In genomic region chr5:143624449-143624848, GRCm38 (mm10) we compare ENCODE assay signal across 13 mouse cellular contexts. TPM values are rescaled to one million over a fixed set of nuclear protein-coding genes. Genes with fewer than 3 reads are reported as not detected.
A peak's percentile ranks its signal among the peaks of the same experiment; 100 is the strongest.
DNase-seq lines count a peak whose midpoint lies in the region; ATAC-seq and TF ChIP-seq lines count a peak whose summit lies in the region.
"Had no signal": no experiment of that assay in that cellular context is flagged by ENCODE, and none has a peak within 500 bp of the region (broad histone marks: within the 10 kb centered on the region; RNA-seq: fewer than 3 reads in every experiment).

No protein-coding gene starts in this region.

- no peak for DNase-seq in heart, postnatal 36 days
- DNase-seq in left cerebral cortex, adult 2 months (ENCODE audit: extremely low spot score in 1 of 2, low spot score in 2 of 2) = no peak
- DNase-seq in left cerebral cortex, adult 8-10 months (ENCODE audit: low spot score in 2 of 2) = no peak
- DNase-seq in liver, embryonic 13.5 days = no peak
- DNase-seq in spleen, adult 18-20 months = no peak
- DNase-seq in urinary bladder, adult 18-20 months (ENCODE audit: low spot score in 2 of 2) = no peak
- DNase-seq: cerebellum, adult 9-10 months; heart, postnatal 10 days; left cerebral cortex, postnatal 4 days had no signal

- H3K9ac ChIP-seq in heart, embryonic 14.5 days (ENCODE audit: low read length) = no peak overlapping the region; the same call in 1 of the 2 replicates
- H3K9ac ChIP-seq in liver, embryonic 13.5 days = peak overlapping the region; percentile 99
- H3K9ac ChIP-seq: embryonic facial prominence, embryonic 12.5 days; midbrain, embryonic 15.5 days had no signal

- 82% methylated on average over 3 of the region's 3 CpGs for WGBS in heart, embryonic 14.5 days
- 50% methylated on average over 3 of the region's 3 CpGs for WGBS in liver, embryonic 13.5 days (ENCODE audit: insufficient replicate concordance)

- ATAC-seq in heart, embryonic 14.5 days (ENCODE audit: insufficient number of reproducible peaks, insufficient read depth, low FRiP score, low read depth) = no peak
- no peak for ATAC-seq in liver, embryonic 13.5 days (ENCODE audit: low read depth)
- ATAC-seq: midbrain, embryonic 15.5 days had no signal

- H3K9me3 ChIP-seq in heart, embryonic 14.5 days (ENCODE audit: control insufficient read depth, low read length) = no peaks in the 10 kb centered on the region
- no peaks in the 10 kb centered on the region for H3K9me3 ChIP-seq in liver, embryonic 13.5 days (replicated peaks)
- H3K9me3 ChIP-seq: embryonic facial prominence, embryonic 12.5 days; midbrain, embryonic 15.5 days had no signal

- H3K36me3 ChIP-seq in heart, embryonic 14.5 days (ENCODE audit: control insufficient read depth, insufficient read depth, low read length) = no peaks in the 10 kb centered on the region
- H3K36me3 ChIP-seq in liver, embryonic 13.5 days = peaks cover 2% of the 10 kb centered on the region
- H3K36me3 ChIP-seq: embryonic facial prominence, embryonic 12.5 days; midbrain, embryonic 15.5 days had no signal

- intact Hi-C loops in heart, postnatal 36 days (cut with DNase I) = no loop called here
- intact Hi-C loops in left cerebral cortex, adult 2 months (cut with DNase I) = loop anchor here (5.0 kb wide), 1 partner anchor 88 kb away; no protein-coding TSS in a partner anchor

- H3K4me1 ChIP-seq in heart, embryonic 14.5 days (ENCODE audit: control insufficient read depth in 2 of 2, insufficient read depth in 2 of 2, low read length in 2 of 2) = peaks cover 19 to 35% of the 10 kb centered on the region in 2 experiments
- peaks cover 2% of the 10 kb centered on the region; the same call in 1 of the 2 replicates for H3K4me1 ChIP-seq in cortical plate, adult 2 months (ENCODE audit: control insufficient read depth, insufficient read depth, low read length)
- H3K4me1 ChIP-seq in liver, embryonic 13.5 days (replicated peaks) = peaks cover 80% of the 10 kb centered on the region

- no peak for TF ChIP-seq POLR2A in cortical plate, adult 2 months (IDR thresholded peaks at IDR 0.05; ENCODE audit: extremely low read depth, insufficient read depth, low read length)

- TF ChIP-seq CTCF in left cerebral cortex, adult 2 months (IDR thresholded peaks at IDR 0.05) = no peak
- TF ChIP-seq CTCF in cortical plate, adult 2 months (IDR thresholded peaks at IDR 0.05; ENCODE audit: extremely low read depth, insufficient read depth, low read length) = no peak

- H3K27me3 ChIP-seq in heart, embryonic 14.5 days (ENCODE audit: control insufficient read depth, insufficient read depth, low read length) = no peaks in the 10 kb centered on the region
- no peaks in the 10 kb centered on the region for H3K27me3 ChIP-seq in liver, embryonic 13.5 days
- H3K27me3 ChIP-seq: embryonic facial prominence, embryonic 12.5 days; midbrain, embryonic 15.5 days had no signal

- peak overlapping the region in 1 of 2 experiments; percentile 76; a peak in 1 of 4 replicates for H3K4me3 ChIP-seq in heart, embryonic 14.5 days (ENCODE audit: control insufficient read depth in 1 of 2, insufficient read depth in 1 of 2, low read depth in 1 of 2, low read length in 2 of 2)
- peak overlapping the region; percentile 85 for H3K4me3 ChIP-seq in left cerebral cortex, adult 2 months
- H3K4me3 ChIP-seq in cortical plate, adult 2 months (ENCODE audit: insufficient read depth, low read length) = peak overlapping the region; percentile 72; the same call in 1 of the 2 replicates
- peak overlapping the region; percentile 96 for H3K4me3 ChIP-seq in liver, embryonic 13.5 days (replicated peaks)

- H3K27ac ChIP-seq in heart, embryonic 14.5 days (replicated peaks in 1 of 2; ENCODE audit: control insufficient read depth in 1 of 2, insufficient read depth in 1 of 2, low read depth in 2 of 2, low read length in 2 of 2) = no peak overlapping the region
- peak overlapping the region; percentile 37; the same call in 1 of the 2 replicates for H3K27ac ChIP-seq in left cerebral cortex, adult 2 months
- no peak overlapping the region for H3K27ac ChIP-seq in cortical plate, adult 2 months (ENCODE audit: insufficient read depth, low read length)
- H3K27ac ChIP-seq in liver, embryonic 13.5 days = peak overlapping the region; percentile 99
- H3K27ac ChIP-seq: embryonic facial prominence, embryonic 12.5 days; midbrain, embryonic 15.5 days had no signal

- peak overlapping the region; percentile 74; the same call in 1 of the 2 replicates for H3K4me2 ChIP-seq in heart, embryonic 14.5 days (ENCODE audit: low read length)
- H3K4me2 ChIP-seq in liver, embryonic 13.5 days = peak overlapping the region; percentile 81

RNA-seq across cellular contexts. Expression of gene Cyth3, which starts 2.2 kb away (rescaled TPM):
- 49.2 and 56.2 TPM in 2 replicates for polyA plus RNA-seq in heart, embryonic 14.5 days (2014; fragmentation: Nextera tagmentation; extraction: Ambion mirVana)
- 10 to 100 TPM; 34.7 to 40.7 TPM for total RNA-seq in heart, postnatal 36 days (2021)
- total RNA-seq in left cerebral cortex, adult 2 months (2021) = 10 to 100 TPM; 36.7 to 36.9 TPM
- 10 to 100 TPM; 29.9 to 37.5 (median 32.7) TPM for total RNA-seq in left cerebral cortex, adult 8-10 months (2022)
- polyA plus RNA-seq in cortical plate, adult 2 months (2012; rRNA removed) = 33.9 and 35.4 TPM in 2 replicates
- 35.0 and 42.2 TPM in 2 replicates for polyA plus RNA-seq in liver, embryonic 13.5 days (2015; fragmentation: Nextera tagmentation; extraction: Ambion mirVana)

Comparison
In these comparisons a context has a peak if more than half of its experiments do, and no peak if none do; other contexts are left out.
1. H3K27ac ChIP-seq: peak in left cerebral cortex, adult 2 months (single experiment) and liver, embryonic 13.5 days (single experiment); none in heart, embryonic 14.5 days (0 of 2) and cortical plate, adult 2 months (single experiment).